Mouse (Mus musculus) effector memory CD4-positive, alpha-beta T cell, adult 7 months (primary cell): ENCODE results near the gene Shc4. TPM values are rescaled to one million over a fixed set of nuclear protein-coding genes. Genes with fewer than 3 reads are reported as not detected.

Experiments
- polyA plus RNA-seq: library from polyadenylated mRNA; unstranded; fragments of 100-300 nt; shearing (Covaris generic); gene quantifications from one replicate; pipeline ENCODE4 v1.2.1, GENCODE M21; 2017

The Shc4 gene
- polyA plus RNA-seq, result 0.38 TPM

DNA sequence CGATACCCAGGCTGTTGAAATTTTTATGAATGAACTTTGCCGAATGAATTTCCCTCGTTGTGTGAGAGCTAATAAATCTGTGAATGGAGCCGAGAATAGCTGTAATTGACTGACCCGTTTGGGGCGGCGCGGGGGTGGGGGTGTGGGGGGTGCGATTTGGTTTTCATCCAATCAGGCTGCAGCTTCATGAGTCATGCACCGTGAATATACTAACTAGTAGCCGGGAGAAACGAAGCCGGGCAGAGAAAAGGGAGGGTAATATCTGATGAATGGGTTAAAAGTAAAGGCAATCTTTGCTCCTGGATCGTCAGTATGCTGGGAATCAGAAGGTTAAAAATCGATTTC lies at the start of gene Shc4:
Shc4 (minus strand) TSS at position 63 of the 345 bp plus-strand sequence.

DNA sequence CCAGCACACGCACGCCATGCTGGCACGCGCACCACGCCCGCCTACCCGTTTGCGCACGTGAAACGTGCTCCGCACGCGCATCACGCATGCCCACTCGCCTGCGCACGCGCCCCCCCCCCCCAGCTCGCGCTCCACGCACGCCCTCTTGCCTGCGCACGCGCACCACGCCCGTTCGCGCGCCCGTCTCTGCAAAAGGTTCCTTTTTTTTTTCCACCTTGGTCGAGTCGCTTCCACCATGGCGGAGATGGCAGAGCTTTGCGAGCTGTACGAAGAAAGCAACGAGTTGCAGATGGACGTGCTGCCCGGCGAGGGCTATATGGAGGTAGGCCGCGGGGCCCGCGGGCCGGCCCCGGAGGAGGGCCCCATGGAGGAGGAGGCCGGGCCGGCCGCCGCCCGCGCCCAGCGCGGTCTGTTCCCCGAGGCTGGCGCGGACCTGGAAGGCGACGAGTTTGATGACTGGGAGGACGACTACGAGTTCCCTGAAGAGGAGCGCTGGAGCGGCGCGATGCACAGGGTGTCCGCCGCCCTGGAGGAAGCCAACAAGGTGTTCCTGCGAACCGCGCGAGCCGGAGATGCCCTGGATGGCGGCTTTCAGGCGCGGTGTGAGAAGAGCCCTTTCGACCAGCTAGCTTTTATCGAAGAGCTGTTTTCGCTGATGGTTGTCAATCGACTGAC lies 50.9 kb downstream of the Shc4 start, which contains the start of gene Eid1:
Eid1 (plus strand) TSS at position 139 of the 675 bp plus-strand sequence.

GRCm38 (mm10) chr2:125624837-125625351 lies 99.1 kb downstream of the Shc4 start, which contains the start of gene Cep152:
Gene Cep152, minus strand, starts transcription at chr2:125625113.

Other genes starting within 250 kb of the Shc4 start
- gene Gm9913, start 219.1 kb downstream of the Shc4 start, polyA plus RNA-seq, result not detected
- gene Fbn1, start 216.2 kb downstream of the Shc4 start, polyA plus RNA-seq, result 0.29 TPM
- gene Cep152, start 99.0 kb downstream of the Shc4 start, polyA plus RNA-seq, result 8.4 TPM
- gene Eid1, start 51.1 kb downstream of the Shc4 start, polyA plus RNA-seq, result 18.0 TPM
- 27.0 TPM for gene Secisbp2l, start 58.7 kb upstream of the Shc4 start, polyA plus RNA-seq
- gene Galk2, start 135.0 kb upstream of the Shc4 start, polyA plus RNA-seq, result 18.9 TPM
- gene Cops2, start 135.0 kb upstream of the Shc4 start, polyA plus RNA-seq, result 45.5 TPM